21 mouse cellular contexts compared by ENCODE assay signal in the genomic region with DNA sequence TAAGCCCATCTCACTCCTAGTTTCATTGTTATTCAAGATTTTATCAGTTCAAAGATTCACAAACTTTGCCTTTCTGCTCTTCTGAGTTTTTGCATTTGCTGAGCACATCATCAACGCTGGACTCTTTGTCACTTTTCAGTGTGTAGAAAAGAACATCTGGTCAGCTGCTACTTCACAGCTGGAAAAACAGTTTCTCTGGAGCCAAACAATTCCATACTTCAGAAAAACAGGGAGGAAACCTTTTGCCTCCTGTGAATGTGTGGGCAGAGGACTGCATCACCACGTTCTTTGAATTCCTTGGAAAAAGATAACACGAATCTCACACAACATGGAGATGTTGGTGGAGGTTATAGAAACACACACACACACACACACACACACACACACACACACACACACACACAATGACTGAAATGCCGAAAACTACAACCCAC. TPM values are rescaled to one million over a fixed set of nuclear protein-coding genes. Genes with fewer than 3 reads are reported as not detected.
DNase-seq lines count a peak whose midpoint lies in the region; ATAC-seq and TF ChIP-seq lines count a peak whose summit lies in the region.
"Had no signal": no experiment of that assay in that cellular context is flagged by ENCODE, and none has a peak within 500 bp of the region (broad histone marks: within the 10 kb centered on the region; RNA-seq: fewer than 3 reads in every experiment).

No protein-coding gene starts in this region.

- no peak for ATAC-seq in embryonic facial prominence, embryonic 14.5 days (ENCODE audit: low read depth)
- ATAC-seq in midbrain, postnatal 0 days (ENCODE audit: low FRiP score) = no peak
- no peak for ATAC-seq in midbrain, embryonic 13.5 days
- 0 out of 2 replicates have a peak, but pooled peaks have one; percentile 35 for ATAC-seq in limb, embryonic 15.5 days (ENCODE audit: insufficient number of reproducible peaks, low FRiP score, low TSS enrichment, low read depth)
- ATAC-seq: activated CD4-positive, CD25-positive, alpha-beta regulatory T cell, adult 4 months; forebrain, postnatal 0 days had no signal

- no peaks in the 10 kb centered on the region for H3K4me1 ChIP-seq in embryonic facial prominence, embryonic 14.5 days (ENCODE audit: control insufficient read depth, insufficient read depth, low read length)
- no peaks in the 10 kb centered on the region; the same call in 1 of the 2 replicates for H3K4me1 ChIP-seq in embryonic facial prominence, embryonic 10.5 days
- no peaks in the 10 kb centered on the region for H3K4me1 ChIP-seq in midbrain, postnatal 0 days (ENCODE audit: insufficient read depth, low read length)
- H3K4me1 ChIP-seq in midbrain, embryonic 13.5 days (replicated peaks) = no peaks in the 10 kb centered on the region
- no peaks in the 10 kb centered on the region for H3K4me1 ChIP-seq in limb, embryonic 15.5 days
- H3K4me1 ChIP-seq: hindbrain, embryonic 15.5 days; neural tube, embryonic 13.5 days had no signal

- H3K4me3 ChIP-seq in embryonic facial prominence, embryonic 14.5 days (ENCODE audit: low read depth, low read length) = no peak overlapping the region
- H3K4me3 ChIP-seq in embryonic facial prominence, embryonic 10.5 days = no peak overlapping the region
- H3K4me3 ChIP-seq in midbrain, postnatal 0 days (ENCODE audit: low read depth, low read length) = no peak overlapping the region
- H3K4me3 ChIP-seq in midbrain, embryonic 13.5 days (replicated peaks) = no peak overlapping the region
- no peak overlapping the region for H3K4me3 ChIP-seq in limb, embryonic 15.5 days
- H3K4me3 ChIP-seq: hindbrain, embryonic 15.5 days; left cerebral cortex, adult 2 months; megakaryocyte, embryonic 14.5 days; neural tube, embryonic 13.5 days had no signal

- no peak overlapping the region for H3K4me2 ChIP-seq in embryonic facial prominence, embryonic 14.5 days (ENCODE audit: low read depth, low read length)
- H3K4me2 ChIP-seq in midbrain, postnatal 0 days (ENCODE audit: low read depth, low read length, poor library complexity, severe bottlenecking) = no peak overlapping the region
- H3K4me2 ChIP-seq in midbrain, embryonic 13.5 days (replicated peaks) = no peak overlapping the region
- H3K4me2 ChIP-seq in limb, embryonic 15.5 days = no peak overlapping the region
- H3K4me2 ChIP-seq: hindbrain, embryonic 15.5 days; neural tube, embryonic 13.5 days had no signal

- no peaks in the 10 kb centered on the region for H3K36me3 ChIP-seq in embryonic facial prominence, embryonic 14.5 days (ENCODE audit: control insufficient read depth, insufficient read depth, low read length)
- H3K36me3 ChIP-seq in embryonic facial prominence, embryonic 10.5 days (replicated peaks) = no peaks in the 10 kb centered on the region
- H3K36me3 ChIP-seq in midbrain, postnatal 0 days (ENCODE audit: insufficient read depth, low read length) = no peaks in the 10 kb centered on the region
- H3K36me3 ChIP-seq in midbrain, embryonic 13.5 days = no peaks in the 10 kb centered on the region
- H3K36me3 ChIP-seq in limb, embryonic 15.5 days = no peaks in the 10 kb centered on the region
- H3K36me3 ChIP-seq: hindbrain, embryonic 15.5 days; neural tube, embryonic 13.5 days had no signal

- intact Hi-C loops in heart, postnatal 10 days (cut with DNase I) = no loop called here
- intact Hi-C loops in heart, postnatal 25 days (cut with DNase I) = no loop called here

- H3K27me3 ChIP-seq in embryonic facial prominence, embryonic 14.5 days (replicated peaks; ENCODE audit: control insufficient read depth, insufficient read depth, low read length) = no peaks in the 10 kb centered on the region
- H3K27me3 ChIP-seq in embryonic facial prominence, embryonic 10.5 days (replicated peaks; ENCODE audit: low read depth, poor library complexity, severe bottlenecking) = no peaks in the 10 kb centered on the region
- H3K27me3 ChIP-seq in midbrain, postnatal 0 days (ENCODE audit: insufficient read depth, low read length) = no peaks in the 10 kb centered on the region
- H3K27me3 ChIP-seq in midbrain, embryonic 13.5 days = no peaks in the 10 kb centered on the region
- H3K27me3 ChIP-seq in limb, embryonic 15.5 days = no peaks in the 10 kb centered on the region
- H3K27me3 ChIP-seq: CH12.LX; hindbrain, embryonic 15.5 days; neural tube, embryonic 13.5 days had no signal

- H3K9ac ChIP-seq in embryonic facial prominence, embryonic 14.5 days (ENCODE audit: low read depth, low read length) = no peak overlapping the region
- no peak overlapping the region for H3K9ac ChIP-seq in midbrain, postnatal 0 days (replicated peaks; ENCODE audit: low read length, poor library complexity, severe bottlenecking)
- H3K9ac ChIP-seq in midbrain, embryonic 13.5 days (replicated peaks) = no peak overlapping the region
- H3K9ac ChIP-seq in limb, embryonic 15.5 days = no peak overlapping the region
- H3K9ac ChIP-seq: forebrain, postnatal 0 days; hindbrain, embryonic 15.5 days; neural tube, embryonic 13.5 days had no signal

- H3K27ac ChIP-seq in embryonic facial prominence, embryonic 14.5 days (replicated peaks; ENCODE audit: low read depth, low read length) = 0 out of 2 replicates have a peak overlapping the region, but pooled peaks have one; percentile 21
- no peak overlapping the region for H3K27ac ChIP-seq in embryonic facial prominence, embryonic 10.5 days (replicated peaks)
- H3K27ac ChIP-seq in midbrain, postnatal 0 days (ENCODE audit: low read depth, low read length) = no peak overlapping the region
- no peak overlapping the region for H3K27ac ChIP-seq in midbrain, embryonic 13.5 days
- peak overlapping the region; percentile 27; the same call in 1 of the 2 replicates for H3K27ac ChIP-seq in limb, embryonic 15.5 days
- H3K27ac ChIP-seq: hindbrain, embryonic 15.5 days; left cerebral cortex, adult 2 months; neural tube, embryonic 13.5 days had no signal

- 34% methylated on average over 4 of the region's 4 CpGs for WGBS in embryonic facial prominence, embryonic 14.5 days
- WGBS in embryonic facial prominence, embryonic 10.5 days = 60% methylated on average over 4 of the region's 4 CpGs
- WGBS in midbrain, postnatal 0 days = 43% methylated on average over 4 of the region's 4 CpGs
- 56% methylated on average over 4 of the region's 4 CpGs for WGBS in midbrain, embryonic 13.5 days
- WGBS in limb, embryonic 15.5 days = 44% methylated on average over 4 of the region's 4 CpGs

- DNase-seq in embryonic facial prominence, embryonic 14.5 days (ENCODE audit: low spot score) = peak; percentile 44
- DNase-seq in embryonic facial prominence, embryonic 10.5 days (ENCODE audit: low spot score) = no peak
- DNase-seq in heart, postnatal 10 days = peak; percentile 35 to 43
- DNase-seq in heart, postnatal 25 days (ENCODE audit: low spot score) = no peak
- DNase-seq in midbrain, postnatal 0 days (ENCODE audit: low spot score) = peak; percentile 3
- DNase-seq in layer of hippocampus, adult 18-20 months (ENCODE audit: low spot score in 2 of 2) = no peak
- DNase-seq: adrenal gland, postnatal 25 days; cerebellum, adult 9-11 months; forebrain, postnatal 0 days; gastrocnemius, postnatal 14 days; kidney, adult 11 months; lung, postnatal 14 days; right cerebral cortex, postnatal 25 days had no signal

- TF ChIP-seq CTCF in midbrain, postnatal 0 days (IDR thresholded peaks at IDR 0.05) = no peak

- no peaks in the 10 kb centered on the region for H3K9me3 ChIP-seq in embryonic facial prominence, embryonic 14.5 days (ENCODE audit: control insufficient read depth, low read length)
- no peaks in the 10 kb centered on the region for H3K9me3 ChIP-seq in embryonic facial prominence, embryonic 10.5 days
- no peaks in the 10 kb centered on the region for H3K9me3 ChIP-seq in midbrain, postnatal 0 days (ENCODE audit: low read length)
- no peaks in the 10 kb centered on the region for H3K9me3 ChIP-seq in midbrain, embryonic 13.5 days
- H3K9me3 ChIP-seq in limb, embryonic 15.5 days = no peaks in the 10 kb centered on the region
- H3K9me3 ChIP-seq: hindbrain, embryonic 15.5 days; megakaryocyte, embryonic 14.5 days; neural tube, embryonic 13.5 days had no signal

RNA-seq across cellular contexts. Expression of gene Dpp4, which starts 11.3 kb away (rescaled TPM):
- polyA plus RNA-seq in embryonic facial prominence, embryonic 14.5 days (2014; fragmentation: Nextera tagmentation; extraction: Ambion mirVana) = 9.0 and 9.7 TPM in 2 replicates
- polyA plus RNA-seq in embryonic facial prominence, embryonic 10.5 days (2016; fragmentation: Nextera tagmentation; extraction: Ambion mirVana) = 0.25 and 0.54 TPM in 2 replicates
- 1 to 10 TPM; 5.1 to 8.7 TPM for total RNA-seq in heart, postnatal 10 days (2021)
- 1 to 10 TPM; 4.6 to 6.8 TPM for total RNA-seq in heart, postnatal 25 days (2021)
- 5.4 and 5.9 TPM in 2 replicates for total RNA-seq in midbrain, postnatal 0 days (2014; rRNA removed)
- polyA plus RNA-seq in midbrain, postnatal 0 days (2015; fragmentation: Nextera tagmentation; extraction: Ambion mirVana) = 2.2 and 3.5 TPM in 2 replicates
- polyA plus RNA-seq in midbrain, embryonic 13.5 days (2015; fragmentation: Nextera tagmentation; extraction: Ambion mirVana) = 1.4 and 1.6 TPM in 2 replicates
- polyA plus RNA-seq in limb, embryonic 15.5 days (2015; fragmentation: Nextera tagmentation; extraction: Ambion mirVana) = 14.5 and 15.2 TPM in 2 replicates
- total RNA-seq in layer of hippocampus, adult 18-20 months (2021) = 1 to 10 TPM in 1 of 2 experiments, under 1 TPM in 1; 0.58 to 1.4 TPM

Comparison
In these comparisons a context has a peak if more than half of its experiments do, and no peak if none do; other contexts are left out.
1. DNase-seq: peak in embryonic facial prominence, embryonic 14.5 days (single experiment), heart, postnatal 10 days (2 of 2) and midbrain, postnatal 0 days (single experiment); none in embryonic facial prominence, embryonic 10.5 days (single experiment), heart, postnatal 25 days (single experiment) and layer of hippocampus, adult 18-20 months (0 of 2).
2. H3K27ac ChIP-seq: peak in embryonic facial prominence, embryonic 14.5 days (single experiment) and limb, embryonic 15.5 days (single experiment); none in embryonic facial prominence, embryonic 10.5 days (single experiment), midbrain, postnatal 0 days (single experiment) and midbrain, embryonic 13.5 days (single experiment).